Mouse (Mus musculus): Measurements from ENCODE around the gene Olig1. TPM values are rescaled to one million over a fixed set of nuclear protein-coding genes. Genes with fewer than 3 reads are reported as not detected.
"Not testable (repeated sequence)": the region's sequence is repeated elsewhere in the genome, so short reads cannot be mapped to it uniquely, and the experiment has no call there.

Olig1 gene
- polyA plus RNA-seq, 1 experiment from 2014 or later: 0.09 TPM

DNA sequence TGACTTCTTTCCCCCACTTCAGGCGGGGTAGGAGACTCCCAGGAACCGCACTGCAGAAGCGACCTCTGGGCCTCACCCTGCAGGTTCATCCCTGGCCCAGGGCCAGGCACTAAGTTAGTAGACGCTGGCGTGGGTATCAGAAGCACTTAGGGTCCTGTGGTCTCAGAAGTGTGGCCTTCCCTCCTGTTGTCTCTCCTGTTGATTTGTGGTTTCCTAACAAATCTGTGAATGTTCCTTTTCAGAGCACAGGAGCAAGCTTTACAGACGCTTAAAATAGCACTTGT lies 41.9 kb upstream of the Olig1 start:
- WGBS: 1% methylated on average over 6 of the region's 6 CpGs
- Histone ChIP-seq H3K4me1 (peaks cover 24% of the 10 kb centered on the region), H3K27ac (no peak overlapping the region), H3K4me2 (no peak overlapping the region), H3K36me3 (no peaks in the 10 kb centered on the region), H3K27me3 (peaks cover 99% of the 10 kb centered on the region), H3K4me3 (no peak overlapping the region), H3K9ac (no peak overlapping the region), H3K9me3 (no peaks in the 10 kb centered on the region)
- ATAC-seq (ENCODE audit: borderline replicate concordance, extremely low read depth, low FRiP score, low TSS enrichment): no peak

DNA sequence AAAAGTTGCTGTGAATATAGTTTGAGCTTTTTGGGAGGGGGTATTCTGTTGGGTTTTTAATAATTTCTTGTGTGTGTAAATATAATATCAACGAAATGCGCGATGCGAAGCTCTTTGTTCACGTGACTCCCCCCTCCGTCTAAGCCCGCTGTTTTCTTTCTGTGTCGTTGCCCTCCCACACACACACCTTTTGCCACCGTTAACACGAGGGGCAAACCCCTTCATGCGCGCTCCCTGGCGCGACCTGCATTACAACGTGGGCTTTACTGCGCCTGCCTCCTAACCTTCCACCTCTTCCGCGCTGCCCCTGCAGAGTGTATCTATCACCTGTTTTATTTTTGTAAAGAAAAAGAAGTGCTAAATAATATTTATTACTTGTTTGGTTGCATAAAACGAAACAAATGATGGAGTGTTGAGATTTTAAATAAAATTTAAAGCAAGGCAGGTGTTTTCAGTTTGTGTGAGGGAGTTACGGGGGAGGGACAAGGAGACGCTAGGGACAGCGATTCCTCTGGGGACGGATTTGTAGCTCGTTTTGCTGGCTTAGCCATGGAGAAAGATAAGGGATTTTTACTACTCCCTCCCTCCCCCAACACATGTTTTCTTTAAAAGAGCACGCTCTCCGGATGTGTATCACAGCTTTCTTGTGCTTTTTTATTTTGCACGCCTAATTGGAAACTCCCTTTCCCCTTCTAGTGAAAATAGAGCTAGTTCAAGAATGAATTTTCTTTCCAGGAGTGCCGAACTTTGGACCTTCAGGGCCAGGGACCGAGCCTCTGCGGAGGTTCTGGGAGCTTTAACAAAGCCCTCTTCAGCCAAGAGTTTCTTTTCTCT lies 41.1 kb upstream of the Olig1 start:
- Histone ChIP-seq H3K27me3 (peaks cover 99% of the 10 kb centered on the region), H3K4me3 (no peak overlapping the region), H3K9ac (no peak overlapping the region), H3K9me3 (no peaks in the 10 kb centered on the region), H3K4me1 (peaks cover 20% of the 10 kb centered on the region; the same call in 1 of the 2 replicates), H3K27ac (no peak overlapping the region), H3K36me3 (no peaks in the 10 kb centered on the region), H3K4me2 (no peak overlapping the region)
- ATAC-seq (ENCODE audit: borderline replicate concordance, extremely low read depth, low FRiP score, low TSS enrichment): no peak
- 4% methylated on average over 30 of the region's 30 CpGs for WGBS

DNA sequence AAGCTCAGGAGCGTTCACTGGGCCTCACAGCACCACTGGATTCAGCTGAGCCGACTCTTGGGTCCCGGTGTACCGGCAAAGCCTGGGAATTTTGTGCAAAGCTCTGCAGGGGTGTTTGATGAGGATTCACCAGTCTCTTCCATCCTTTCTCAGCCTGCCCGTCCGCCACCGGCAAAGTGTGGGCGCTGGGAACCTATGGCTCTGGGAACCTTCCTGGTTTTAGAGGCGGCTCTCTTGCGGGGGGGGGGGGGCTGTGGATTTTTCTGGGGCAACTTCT lies 40.6 kb upstream of the Olig1 start:
- Histone ChIP-seq H3K27ac (no peak overlapping the region), H3K9me3 (no peaks in the 10 kb centered on the region), H3K27me3 (peaks cover 99% of the 10 kb centered on the region), H3K9ac (no peak overlapping the region), H3K4me2 (no peak overlapping the region), H3K36me3 (no peaks in the 10 kb centered on the region), H3K4me1 (peaks cover 20% of the 10 kb centered on the region; the same call in 1 of the 2 replicates), H3K4me3 (no peak overlapping the region)
- 3% methylated on average over 10 of the region's 10 CpGs for WGBS
- ATAC-seq (ENCODE audit: borderline replicate concordance, extremely low read depth, low FRiP score, low TSS enrichment): no peak

- Histone ChIP-seq H3K4me3 (no peak overlapping the region), H3K36me3 (no peaks in the 10 kb centered on the region), H3K9ac (no peak overlapping the region), H3K27ac (no peak overlapping the region), H3K4me2 (no peak overlapping the region), H3K4me1 (peaks cover 19% of the 10 kb centered on the region; the same call in 1 of the 2 replicates), H3K9me3 (no peaks in the 10 kb centered on the region), H3K27me3 (peaks cover 99% of the 10 kb centered on the region)
- ATAC-seq (ENCODE audit: borderline replicate concordance, extremely low read depth, low FRiP score, low TSS enrichment): no peak
- 17% methylated on average over 8 of the region's 8 CpGs for WGBS
These were observed 39.9 kb upstream of the Olig1 start for GRCm38 (mm10) chr16:91229643-91230042.

DNA sequence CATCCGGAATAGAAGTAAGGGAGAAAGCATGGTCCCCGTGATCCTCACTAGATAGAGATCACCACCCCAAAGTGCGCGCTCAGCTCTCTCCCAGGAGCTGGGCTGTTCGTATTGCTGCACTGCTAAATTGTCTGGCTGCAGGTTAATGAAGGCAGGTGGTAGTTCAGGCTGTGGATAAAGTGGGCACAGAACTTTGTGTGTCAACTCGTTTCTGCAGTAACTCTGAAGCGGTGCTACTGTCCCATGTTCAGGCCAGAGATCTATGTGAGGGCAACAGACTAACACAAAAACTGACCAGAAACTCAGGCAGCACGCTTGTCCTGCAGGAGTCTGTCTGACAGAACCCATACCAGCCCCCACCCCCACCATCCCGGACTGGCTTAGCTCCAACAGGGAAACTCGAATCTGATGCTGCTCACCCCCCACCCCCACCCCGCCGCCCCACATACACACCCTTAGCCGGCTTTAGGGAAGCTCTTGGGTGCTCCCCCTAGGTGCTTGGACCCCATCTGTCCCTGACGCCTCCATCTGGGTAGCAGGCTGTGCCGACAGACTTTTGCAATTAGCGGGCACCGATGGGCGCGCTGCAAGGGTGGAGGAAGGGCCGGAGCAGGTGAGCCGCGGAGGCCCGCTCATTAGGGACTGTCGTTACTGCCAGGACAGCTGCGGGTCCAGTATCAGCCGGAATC lies 37.6 kb upstream of the Olig1 start:
- H3K27ac ChIP-seq: no peak overlapping the region
- H3K4me1 ChIP-seq: peaks cover 2% of the 10 kb centered on the region; the same call in 1 of the 2 replicates
- H3K9me3 ChIP-seq: no peaks in the 10 kb centered on the region
- H3K9ac ChIP-seq: no peak overlapping the region
- WGBS: 2% methylated on average over 26 of the region's 26 CpGs
- H3K4me3 ChIP-seq: no peak overlapping the region
- H3K27me3 ChIP-seq: peaks cover 99% of the 10 kb centered on the region
- no peak for ATAC-seq (ENCODE audit: borderline replicate concordance, extremely low read depth, low FRiP score, low TSS enrichment)
- H3K4me2 ChIP-seq: no peak overlapping the region
- H3K36me3 ChIP-seq: no peaks in the 10 kb centered on the region

GRCm38 (mm10) chr16:91232470-91233240 lies 36.9 kb upstream of the Olig1 start:
- H3K4me3 ChIP-seq: no peak overlapping the region
- no peak overlapping the region for H3K9ac ChIP-seq
- no peaks in the 10 kb centered on the region for H3K4me1 ChIP-seq
- no peak overlapping the region for H3K4me2 ChIP-seq
- peaks cover 98% of the 10 kb centered on the region for H3K27me3 ChIP-seq
- no peak overlapping the region for H3K27ac ChIP-seq
- 5% methylated on average over 25 of the region's 25 CpGs for WGBS
- H3K36me3 ChIP-seq: no peaks in the 10 kb centered on the region
- no peak for ATAC-seq (ENCODE audit: borderline replicate concordance, extremely low read depth, low FRiP score, low TSS enrichment)
- H3K9me3 ChIP-seq: no peaks in the 10 kb centered on the region

DNA sequence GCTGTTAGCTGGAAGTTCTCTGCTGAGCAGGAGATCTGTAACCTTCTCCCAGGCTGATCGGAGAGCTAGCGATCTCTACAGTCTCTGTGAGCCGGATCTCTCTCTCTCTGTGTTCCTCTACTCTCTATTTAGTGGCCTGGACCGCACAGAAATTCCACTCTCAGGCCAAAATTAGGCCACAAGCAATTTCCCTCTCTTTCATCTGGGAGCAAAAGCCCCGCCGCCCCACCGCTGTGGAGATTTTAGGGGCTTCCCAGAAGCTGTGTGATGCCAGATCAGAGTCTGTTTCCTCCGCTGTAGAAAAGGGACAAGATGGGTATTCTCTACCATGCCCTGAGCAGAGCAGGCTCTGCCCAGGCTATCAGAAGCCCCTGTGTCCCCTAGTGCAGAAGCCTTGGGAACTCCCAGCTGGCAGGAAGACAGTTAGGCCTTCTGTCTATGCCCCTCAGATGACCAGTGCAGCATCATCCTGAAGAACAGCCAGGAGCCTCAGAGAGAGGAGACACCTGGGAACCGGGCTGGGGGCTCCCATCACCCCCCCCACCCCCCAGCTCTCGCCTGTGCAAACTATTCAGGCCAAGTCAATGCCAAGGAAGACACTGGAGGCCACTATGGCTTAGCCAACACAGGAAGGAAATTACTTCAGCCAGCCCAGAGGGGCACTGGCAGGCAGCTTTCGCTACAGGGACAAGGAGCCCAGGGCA lies 36.2 kb upstream of the Olig1 start:
- H3K4me1 ChIP-seq: no peaks in the 10 kb centered on the region
- H3K4me2 ChIP-seq: no peak overlapping the region
- H3K27me3 ChIP-seq: peaks cover 98% of the 10 kb centered on the region
- no peak for ATAC-seq (ENCODE audit: borderline replicate concordance, extremely low read depth, low FRiP score, low TSS enrichment)
- no peaks in the 10 kb centered on the region for H3K9me3 ChIP-seq
- no peaks in the 10 kb centered on the region for H3K36me3 ChIP-seq
- no peak overlapping the region for H3K9ac ChIP-seq
- WGBS: 19% methylated on average over 11 of the region's 11 CpGs
- no peak overlapping the region for H3K27ac ChIP-seq
- no peak overlapping the region for H3K4me3 ChIP-seq

DNA sequence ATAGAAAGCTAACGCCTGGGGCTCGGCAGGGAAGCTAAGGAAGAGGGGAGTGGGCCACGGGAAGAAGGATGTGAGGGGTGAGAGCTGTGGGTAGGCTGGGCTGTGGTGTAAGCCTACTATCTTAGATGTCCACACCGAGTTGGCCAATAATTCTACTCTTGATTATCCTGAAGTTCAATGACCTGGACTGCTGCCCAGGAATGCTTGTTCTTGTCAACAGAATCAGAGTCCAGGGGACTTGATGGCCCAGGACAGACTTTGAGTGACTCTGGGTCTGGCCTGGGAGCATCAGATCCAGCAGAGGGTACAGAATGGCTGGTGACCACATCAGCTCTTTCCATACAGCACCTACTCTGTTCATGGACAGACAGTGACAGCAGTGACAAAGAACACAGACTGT lies 30.5 kb upstream of the Olig1 start:
- no peak overlapping the region for H3K4me2 ChIP-seq
- 46% methylated on average over 4 of the region's 4 CpGs for WGBS
- no peak overlapping the region for H3K9ac ChIP-seq
- H3K36me3 ChIP-seq: no peaks in the 10 kb centered on the region
- peaks cover 54% of the 10 kb centered on the region for H3K27me3 ChIP-seq
- no peaks in the 10 kb centered on the region for H3K4me1 ChIP-seq
- no peak for ATAC-seq (ENCODE audit: borderline replicate concordance, extremely low read depth, low FRiP score, low TSS enrichment)
- no peak overlapping the region for H3K4me3 ChIP-seq
- H3K9me3 ChIP-seq: no peaks in the 10 kb centered on the region
- H3K27ac ChIP-seq: no peak overlapping the region

- 0 out of 2 replicates have a peak, but pooled peaks cover 10% of the 10 kb centered on the region for H3K27me3 ChIP-seq
- H3K9me3 ChIP-seq: no peaks in the 10 kb centered on the region
- no peak for ATAC-seq (ENCODE audit: borderline replicate concordance, extremely low read depth, low FRiP score, low TSS enrichment)
- no peaks in the 10 kb centered on the region for H3K36me3 ChIP-seq
- H3K4me1 ChIP-seq: no peaks in the 10 kb centered on the region
- H3K9ac ChIP-seq: no peak overlapping the region
- no peak overlapping the region for H3K27ac ChIP-seq
- 63% methylated on average over 9 of the region's 9 CpGs for WGBS
- no peak overlapping the region for H3K4me3 ChIP-seq
- no peak overlapping the region for H3K4me2 ChIP-seq
These were observed 23.3 kb upstream of the Olig1 start for GRCm38 (mm10) chr16:91246292-91246691.

DNA sequence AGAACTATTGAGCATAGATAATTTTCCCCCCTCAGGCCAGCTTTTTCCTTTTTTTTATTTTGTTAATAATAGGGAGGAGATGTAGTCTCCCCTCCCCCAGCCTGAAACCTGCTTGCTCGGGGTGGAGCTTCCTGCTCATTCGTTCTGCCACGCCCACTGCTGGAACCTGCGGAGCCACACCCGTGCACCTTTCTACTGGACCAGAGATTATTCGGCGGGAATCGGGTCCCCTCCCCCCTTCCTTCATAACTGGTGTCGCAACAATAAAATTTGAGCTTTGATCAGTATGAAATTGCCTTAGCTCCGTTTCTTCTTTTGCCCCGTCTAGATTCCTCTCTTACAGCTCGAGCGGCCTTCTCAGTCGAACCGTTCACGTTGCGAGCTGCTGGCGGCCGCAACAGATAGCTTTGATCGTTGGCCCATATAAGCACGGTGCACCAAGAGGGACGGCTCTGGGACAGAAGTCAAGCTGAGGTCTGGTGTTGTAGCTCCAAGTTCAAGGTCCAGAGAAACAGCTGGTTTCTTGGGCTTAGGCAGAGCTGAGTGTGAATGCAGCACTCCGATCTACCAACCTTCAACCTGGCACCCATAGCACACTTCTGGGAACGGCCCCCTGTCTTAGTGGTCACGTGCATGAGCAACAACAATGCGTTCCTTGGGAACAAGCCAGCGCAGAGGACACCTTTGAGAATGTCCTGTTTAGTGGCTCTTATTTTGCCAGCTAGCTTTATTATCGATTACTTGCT lies 14.0 kb upstream of the Olig1 start:
- H3K27me3 ChIP-seq: peaks cover 41% of the 10 kb centered on the region
- not testable (repeated sequence) for ATAC-seq (ENCODE audit: borderline replicate concordance, extremely low read depth, low FRiP score, low TSS enrichment)
- WGBS: 15% methylated on average over 22 of the region's 28 CpGs

DNA sequence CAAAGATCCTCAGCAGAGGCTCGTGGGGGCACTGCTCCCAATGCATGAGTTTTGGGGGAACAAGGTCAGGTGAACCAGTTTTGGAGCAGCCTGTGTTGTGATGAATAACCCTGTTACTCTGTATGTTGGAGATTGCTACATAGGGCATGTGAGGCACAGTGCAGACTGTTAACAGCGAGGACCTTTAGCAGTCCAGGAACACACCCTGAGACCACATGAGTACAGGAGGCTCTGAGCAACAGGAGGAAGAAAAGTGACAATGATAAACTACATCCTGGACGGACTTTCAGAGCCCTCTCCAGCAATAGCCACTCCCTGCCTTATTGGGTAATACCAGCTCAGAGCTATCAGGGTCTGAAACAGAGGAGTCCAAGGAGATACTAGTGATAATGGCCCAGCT lies 10.6 kb upstream of the Olig1 start:
- Histone ChIP-seq H3K9ac (no peak overlapping the region), H3K4me3 (no peak overlapping the region), H3K27me3 (peaks cover 52% of the 10 kb centered on the region), H3K4me1 (no peaks in the 10 kb centered on the region), H3K9me3 (no peaks in the 10 kb centered on the region), H3K4me2 (no peak overlapping the region), H3K36me3 (no peaks in the 10 kb centered on the region), H3K27ac (no peak overlapping the region)
- WGBS: 50% methylated on average over 3 of the region's 3 CpGs
- ATAC-seq (ENCODE audit: borderline replicate concordance, extremely low read depth, low FRiP score, low TSS enrichment): no peak

More for the DNA sequence above, 14.0 kb upstream of the Olig1 start:
- not testable (repeated sequence) for H3K9me3 ChIP-seq, H3K36me3 ChIP-seq, H3K4me1 ChIP-seq, H3K27ac ChIP-seq, H3K4me3 ChIP-seq, H3K9ac ChIP-seq
- H3K4me2 ChIP-seq: peak overlapping the region; percentile 13; the same call in 1 of the 2 replicates

All from lung, embryonic 15.5 days (tissue).